Mouse (Mus musculus) CH12.LX (cell line): ENCODE measurements around the gene Xpo6. TPM values are rescaled to one million over a fixed set of nuclear protein-coding genes. Genes with fewer than 3 reads are reported as not detected.

Experiments used
- DNase-seq: peaks from one replicate; pipeline ENCODE4 v3.0.0-alpha.2; 2013; ENCODE audit errors: extremely low read depth
- H3K27ac ChIP-seq: 2 replicates; pipeline ENCODE4 v1.5.1; 2012; ENCODE audit warnings: low read depth, mild to moderate bottlenecking, control low read depth, moderate library complexity; ENCODE audit not compliant: insufficient read depth
- H3K27me3 ChIP-seq: replicated peaks from 2 replicates; pipeline ENCODE3; 2012; ENCODE audit warnings: inconsistent platforms
- H3K36me3 ChIP-seq, 2 experiments: replicated peaks in 1 of 2; 2 replicates each; pipeline versions ENCODE3 to v1.6.1; 2012; ENCODE audit warnings: inconsistent platforms in 1 of 2, low read length in 1 of 2, mild to moderate bottlenecking in 1 of 2, mixed read lengths in 1 of 2, moderate library complexity in 1 of 2; ENCODE audit not compliant: control insufficient read depth in 1 of 2, insufficient read depth in 1 of 2
- H3K4me1 ChIP-seq, 2 experiments: 2 replicates each; pipeline ENCODE4 v1.6.1; 2012; ENCODE audit warnings: inconsistent platforms in 1 of 2, moderate library complexity in 1 of 2; ENCODE audit not compliant: insufficient read depth in 2 of 2, control insufficient read depth in 1 of 2
- H3K4me2 ChIP-seq: 2 replicates; pipeline ENCODE4 v1.6.1; 2012; ENCODE audit warnings: low read depth, mild to moderate bottlenecking, control low read depth; ENCODE audit not compliant: poor library complexity, insufficient read depth, severe bottlenecking
- H3K4me3 ChIP-seq, 3 experiments: fragments of 150-350 bp in 1 of 3; sonication (generic) in 1 of 3; replicated peaks in 1 of 3; 2 replicates each; pipeline versions ENCODE3 to v1.5.1; 2011 to 2012; ENCODE audit warnings: low read depth in 2 of 3, low read length in 2 of 3, mild to moderate bottlenecking in 2 of 3, moderate library complexity in 2 of 3, control low read depth in 1 of 3, improper control_type of control experiment in 1 of 3, inconsistent platforms in 1 of 3, mixed read lengths in 1 of 3; ENCODE audit not compliant: poor library complexity in 1 of 3
- H3K79me2 ChIP-seq: replicated peaks from 2 replicates; pipeline ENCODE4 v1.6.1; 2012; ENCODE audit warnings: mild to moderate bottlenecking, moderate library complexity; ENCODE audit not compliant: control insufficient read depth, poor library complexity, insufficient read depth, severe bottlenecking; ENCODE audit errors: extremely low read depth
- H3K9ac ChIP-seq: 2 replicates; pipeline ENCODE4 v1.6.1; 2012; ENCODE audit warnings: low read depth, mild to moderate bottlenecking, control low read depth, moderate library complexity; ENCODE audit not compliant: insufficient read depth
- H3K9me3 ChIP-seq: replicated peaks from 2 replicates; pipeline ENCODE3; 2012; ENCODE audit warnings: low read length, inconsistent platforms, mixed read lengths
- BHLHE40 ChIP-seq: IDR thresholded peaks from 2 replicates; pipeline ENCODE4 v1.6.1; 2011; ENCODE audit warnings: mild to moderate bottlenecking, low read depth, low read length, improper control_type of control experiment
- CHD1 ChIP-seq: IDR thresholded peaks from 2 replicates; pipeline ENCODE4 v1.6.1; 2012; ENCODE audit warnings: low read depth, low read length, improper control_type of control experiment, inconsistent platforms
- CTCF ChIP-seq, 2 experiments: IDR thresholded peaks in 1 of 2; conservative IDR thresholded peaks in 1 of 2; 2 replicates each; pipeline ENCODE4 v1.5.1; 2011 to 2012; ENCODE audit warnings: low read depth in 2 of 2, low read length in 2 of 2, improper control_type of control experiment in 1 of 2, inconsistent platforms in 1 of 2, mild to moderate bottlenecking in 1 of 2, moderate library complexity in 1 of 2
- E2F4 ChIP-seq: IDR thresholded peaks from 2 replicates; pipeline ENCODE4 v1.6.1; 2011; ENCODE audit warnings: low read depth, low read length, improper control_type of control experiment; ENCODE audit not compliant: insufficient replicate concordance
- ELF1 ChIP-seq: IDR thresholded peaks from 2 replicates; pipeline ENCODE4 v1.6.1; 2014; ENCODE audit warnings: low read depth, mild to moderate bottlenecking, inconsistent platforms, low read length, improper control_type of control experiment
- EP300 ChIP-seq: IDR thresholded peaks from 2 replicates; pipeline ENCODE4 v1.6.1; 2011; ENCODE audit warnings: low read length, improper control_type of control experiment
- HCFC1 ChIP-seq: IDR thresholded peaks from 2 replicates; pipeline ENCODE4 v1.6.1; 2012; ENCODE audit warnings: low read depth, mild to moderate bottlenecking, inconsistent platforms, low read length, improper control_type of control experiment
- JUN ChIP-seq: IDR thresholded peaks from 2 replicates; pipeline ENCODE4 v1.6.1; 2011; ENCODE audit warnings: low read depth, mild to moderate bottlenecking, low read length, improper control_type of control experiment, moderate library complexity; ENCODE audit not compliant: insufficient read depth
- JUND ChIP-seq: conservative IDR thresholded peaks from 2 replicates; pipeline ENCODE4 v1.6.1; 2011; ENCODE audit warnings: low read depth, low read length, improper control_type of control experiment
- KAT2A ChIP-seq: IDR thresholded peaks from 2 replicates; pipeline ENCODE4 v1.6.1; 2012; ENCODE audit warnings: low read length, improper control_type of control experiment, inconsistent platforms; ENCODE audit not compliant: insufficient replicate concordance
- MAZ ChIP-seq: IDR thresholded peaks from 2 replicates; pipeline ENCODE4 v1.6.1; 2012; ENCODE audit warnings: low read depth, mild to moderate bottlenecking, inconsistent platforms, low read length, improper control_type of control experiment, moderate library complexity
- MYC ChIP-seq: IDR thresholded peaks from 2 replicates; pipeline ENCODE4 v1.6.1; 2011; ENCODE audit warnings: low read depth, mild to moderate bottlenecking, improper control_type of control experiment, low read length
- NELFE ChIP-seq: IDR thresholded peaks from 2 replicates; pipeline ENCODE4 v1.6.1; 2011; ENCODE audit warnings: low read depth, low read length, improper control_type of control experiment
- NRF1 ChIP-seq: IDR thresholded peaks from 2 replicates; pipeline ENCODE4 v1.6.1; 2014; ENCODE audit warnings: low read depth, mild to moderate bottlenecking, inconsistent platforms, low read length, improper control_type of control experiment, moderate library complexity
- POLR2A ChIP-seq: IDR thresholded peaks from 2 replicates; pipeline ENCODE4 v1.6.1; 2011; ENCODE audit warnings: low read depth, mild to moderate bottlenecking, improper control_type of control experiment, low read length
- RAD21 ChIP-seq: IDR thresholded peaks from 2 replicates; pipeline ENCODE4 v1.6.1; 2011; ENCODE audit warnings: low read depth, mild to moderate bottlenecking, low read length, improper control_type of control experiment, moderate library complexity
- RCOR1 ChIP-seq: conservative IDR thresholded peaks from 2 replicates; pipeline ENCODE4 v1.6.1; 2012; ENCODE audit warnings: low read depth, mild to moderate bottlenecking, inconsistent platforms, low read length, improper control_type of control experiment
- SIN3A ChIP-seq: IDR thresholded peaks from 2 replicates; pipeline ENCODE4 v1.6.1; 2012; ENCODE audit warnings: low read length, improper control_type of control experiment, inconsistent platforms
- TBP ChIP-seq: conservative IDR thresholded peaks from 2 replicates; pipeline ENCODE4 v1.6.1; 2011; ENCODE audit warnings: low read depth, low read length, improper control_type of control experiment
- TCF12 ChIP-seq: IDR thresholded peaks from 2 replicates; pipeline ENCODE4 v1.6.1; 2014; ENCODE audit warnings: low read depth, mild to moderate bottlenecking, inconsistent platforms, low read length, improper control_type of control experiment
- UBTF ChIP-seq: IDR thresholded peaks from 2 replicates; pipeline ENCODE4 v1.6.1; 2012; ENCODE audit warnings: low read depth, mild to moderate bottlenecking, inconsistent platforms, low read length, improper control_type of control experiment, moderate library complexity
- USF2 ChIP-seq: conservative IDR thresholded peaks from 2 replicates; pipeline ENCODE4 v1.6.1; 2011; ENCODE audit warnings: low read depth, low read length, improper control_type of control experiment
- ZC3H11A ChIP-seq: IDR thresholded peaks from 2 replicates; pipeline ENCODE4 v1.6.1; 2012; ENCODE audit warnings: low read depth, mild to moderate bottlenecking, inconsistent platforms, low read length, improper control_type of control experiment
- ZNF384 ChIP-seq: IDR thresholded peaks from 2 replicates; pipeline ENCODE4 v1.6.1; 2012; ENCODE audit warnings: low read depth, low read length, improper control_type of control experiment, inconsistent platforms
- dilution Hi-C: fragments of 300-500 bp; cut with MboI; formaldehyde crosslinking; loops from 2 replicates; pipeline ENCODE4 v1.14.3; 2020; ENCODE audit warnings: low sequenced_read_pairs; ENCODE audit not compliant: extremely low pct_unique_long_range_greater_than_20kb, extremely low pct_ligation_motif_present
- in situ Hi-C: fragments of 300-500 bp; cut with MboI; formaldehyde crosslinking; loops from 3 replicates; pipeline ENCODE4 v1.14.3; 2019; ENCODE audit warnings: low sequenced_read_pairs, low pct_ligation_motif_present, low pct_unique_long_range_greater_than_20kb, mixed read lengths
- polyA plus RNA-seq: library from polyadenylated mRNA; unstranded; fragments of >175 nt; gene quantifications from 2 replicates; pipeline ENCODE4 v1.2.1, GENCODE M21; 2012; ENCODE audit warnings: low read depth; ENCODE audit not compliant: insufficient read length
- total RNA-seq, 2 experiments: library from RNA; depleted of rRNA; stranded (reverse); fragments of 300-350 nt in 1 of 2; fragments of >200 nt in 1 of 2; gene quantifications; 2 replicates each; pipeline ENCODE4 v1.2.3; 2012 to 2014

Xpo6 gene
- total and polyA plus RNA-seq, 3 experiments: 49.9 to 149 (median 79.1) TPM

- no peak for DNase-seq
- in situ Hi-C loops: no loop called here
- TF ChIP-seq HCFC1 (no peak), CHD1 (no peak), ZC3H11A (no peak), EP300 (no peak), UBTF (no peak), TBP (no peak), POLR2A (no peak), KAT2A (no peak), CTCF (conservative IDR thresholded peaks at IDR 0.05 in 1 of 2, IDR thresholded peaks at IDR 0.05 in 1 of 2; ENCODE audit: low read depth in 2 of 2, low read length in 2 of 2) (no peak), RAD21 (no peak), JUN (no peak)
- TF ChIP-seq, all 38 proteins: peak for 0
- dilution Hi-C loops: no loop called here
- H3K36me3 ChIP-seq: peaks cover 77 to 95% of the 10 kb centered on the region in 2 experiments
- no peaks in the 10 kb centered on the region for H3K27me3 ChIP-seq
- no peak overlapping the region for H3K27ac ChIP-seq
- H3K79me2 ChIP-seq: no peaks in the 10 kb centered on the region
- no peak overlapping the region for H3K4me2 ChIP-seq
- no peaks in the 10 kb centered on the region for H3K9me3 ChIP-seq
- no peak overlapping the region for H3K4me3 ChIP-seq
- H3K4me1 ChIP-seq: peaks cover 0 to 17% of the 10 kb centered on the region in 2 experiments; a peak in 2 of 4 replicates
- H3K9ac ChIP-seq: no peak overlapping the region
Measured at GRCm38 (mm10) chr7:126109898-126110297, 90.4 kb downstream of the Xpo6 start.

- Histone ChIP-seq H3K36me3 (peaks cover 68 to 94% of the 10 kb centered on the region in 2 experiments), H3K9me3 (no peaks in the 10 kb centered on the region), H3K4me2 (no peak overlapping the region), H3K27me3 (no peaks in the 10 kb centered on the region), H3K79me2 (no peaks in the 10 kb centered on the region), H3K4me1 (0 out of 4 replicates have a peak, but pooled peaks cover 0 to 4% of the 10 kb centered on the region in 2 experiments), H3K27ac (no peak overlapping the region), H3K4me3 (no peak overlapping the region), H3K9ac (no peak overlapping the region)
- dilution Hi-C loops: no loop called here
- DNase-seq: no peak
- in situ Hi-C loops: no loop called here
- TF ChIP-seq EP300: no peak
- no peak for TF ChIP-seq E2F4
- no peak for TF ChIP-seq SIN3A
- no peak for TF ChIP-seq USF2
- TF ChIP-seq NRF1: no peak
- no peak for TF ChIP-seq RCOR1
- TF ChIP-seq MAZ: no peak
- TF ChIP-seq POLR2A: no peak
- TF ChIP-seq MYC: no peak
- no peak for TF ChIP-seq JUN
- TF ChIP-seq ELF1: no peak
- no peak for TF ChIP-seq JUND
- no peak for TF ChIP-seq RAD21
- TF ChIP-seq BHLHE40: no peak
- no peak for TF ChIP-seq ZNF384
- TF ChIP-seq TCF12: no peak
- no peak for TF ChIP-seq NELFE
Measured at GRCm38 (mm10) chr7:126100440-126100839, 99.9 kb downstream of the Xpo6 start.
